Mouse (Mus musculus): ENCODE data around the gene Tmem135. TPM values are rescaled to one million over a fixed set of nuclear protein-coding genes. Genes with fewer than 3 reads are reported as not detected.

Tmem135 gene
- polyA plus RNA-seq, 1 experiment: 8.2 TPM

DNA sequence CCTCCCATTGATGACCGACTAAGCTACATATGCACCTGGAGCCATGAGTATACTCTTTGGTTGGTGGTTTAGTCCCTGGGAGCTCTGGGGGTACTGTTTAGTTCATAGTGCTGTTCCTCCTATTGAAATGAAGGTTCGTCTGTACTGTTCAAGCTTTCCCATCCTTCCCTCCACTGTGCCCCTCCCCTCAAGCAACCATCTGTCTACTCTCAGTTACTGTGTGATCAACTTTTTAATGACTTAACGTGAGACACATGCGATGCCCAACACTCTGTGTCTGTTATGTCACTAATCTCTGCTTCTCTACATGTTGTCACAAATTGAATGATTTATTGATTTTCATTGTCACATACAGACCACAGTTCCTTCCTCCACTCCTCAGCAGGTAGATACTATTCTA is 164.4 kb downstream of the Tmem135 start:
- TF ChIP-seq POLR2A (IDR thresholded peaks at IDR 0.05; ENCODE audit: borderline replicate concordance, control insufficient read depth, low read depth, low read length) (no peak), CTCF (IDR thresholded peaks at IDR 0.05; ENCODE audit: control insufficient read depth, insufficient read depth, low read length) (no peak)
- WGBS: 83% methylated on average over 4 of the region's 4 CpGs
- Histone ChIP-seq H3K4me3 (replicated peaks; ENCODE audit: control insufficient read depth, low read depth, low read length) (no peak overlapping the region), H3K4me1 (ENCODE audit: control insufficient read depth, insufficient read depth, low read length) (peaks cover 1% of the 10 kb centered on the region; the same call in 1 of the 2 replicates), H3K27ac (ENCODE audit: control insufficient read depth, insufficient read depth, low read depth, low read length, poor library complexity) (no peak overlapping the region)

DNA sequence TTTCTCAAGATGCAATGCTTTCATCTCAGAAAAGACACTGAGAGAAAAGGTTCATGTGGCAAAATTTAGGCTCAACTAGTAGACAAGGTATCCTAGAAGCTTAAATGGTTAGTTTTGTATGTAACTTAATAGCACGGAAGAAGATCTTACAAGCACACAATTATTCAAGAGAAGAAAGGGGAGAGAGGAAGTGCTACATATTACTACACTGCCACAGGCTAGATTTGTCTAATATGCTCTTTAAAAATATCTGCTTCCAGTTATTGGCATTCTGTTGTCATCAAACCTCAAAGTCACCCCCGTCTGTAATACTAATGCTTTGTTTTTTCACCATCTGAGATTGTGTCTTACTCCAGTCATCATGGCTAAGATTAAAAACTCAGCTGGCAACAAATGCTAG is 167.4 kb downstream of the Tmem135 start:
- 24% methylated on average over 2 of the region's 2 CpGs for WGBS

GRCm38 (mm10) chr7:89235974-89236507 is 168.0 kb downstream of the Tmem135 start:
- WGBS: 13% methylated on average over 4 of the region's 4 CpGs
- no peak for TF ChIP-seq CTCF (IDR thresholded peaks at IDR 0.05; ENCODE audit: control insufficient read depth, insufficient read depth, low read length)
- TF ChIP-seq POLR2A (IDR thresholded peaks at IDR 0.05; ENCODE audit: borderline replicate concordance, control insufficient read depth, low read depth, low read length): no peak
- no peak overlapping the region for H3K27ac ChIP-seq (ENCODE audit: control insufficient read depth, insufficient read depth, low read depth, low read length, poor library complexity)
- H3K4me1 ChIP-seq (ENCODE audit: control insufficient read depth, insufficient read depth, low read length): no peaks in the 10 kb centered on the region; the same call in 1 of the 2 replicates
- no peak overlapping the region for H3K4me3 ChIP-seq (replicated peaks; ENCODE audit: control insufficient read depth, low read depth, low read length)

More for the DNA sequence above, 167.4 kb downstream of the Tmem135 start:
- H3K27ac ChIP-seq (ENCODE audit: control insufficient read depth, insufficient read depth, low read depth, low read length, poor library complexity): no peak overlapping the region
- H3K4me3 ChIP-seq (replicated peaks; ENCODE audit: control insufficient read depth, low read depth, low read length): no peak overlapping the region
- no peaks in the 10 kb centered on the region; the same call in 1 of the 2 replicates for H3K4me1 ChIP-seq (ENCODE audit: control insufficient read depth, insufficient read depth, low read length)
- no peak for TF ChIP-seq POLR2A (IDR thresholded peaks at IDR 0.05; ENCODE audit: borderline replicate concordance, control insufficient read depth, low read depth, low read length)
- TF ChIP-seq CTCF (IDR thresholded peaks at IDR 0.05; ENCODE audit: control insufficient read depth, insufficient read depth, low read length): no peak

- no peak overlapping the region for H3K4me3 ChIP-seq (replicated peaks; ENCODE audit: control insufficient read depth, low read depth, low read length)
- no peak overlapping the region for H3K27ac ChIP-seq (ENCODE audit: control insufficient read depth, insufficient read depth, low read depth, low read length, poor library complexity)
- no peaks in the 10 kb centered on the region; the same call in 1 of the 2 replicates for H3K4me1 ChIP-seq (ENCODE audit: control insufficient read depth, insufficient read depth, low read length)
- 83% methylated on average over 3 of the region's 3 CpGs for WGBS
- TF ChIP-seq CTCF (IDR thresholded peaks at IDR 0.05; ENCODE audit: control insufficient read depth, insufficient read depth, low read length) (no peak), POLR2A (IDR thresholded peaks at IDR 0.05; ENCODE audit: borderline replicate concordance, control insufficient read depth, low read depth, low read length) (no peak)
Observed at GRCm38 (mm10) chr7:89232499-89233145, 171.4 kb downstream of the Tmem135 start.

DNA sequence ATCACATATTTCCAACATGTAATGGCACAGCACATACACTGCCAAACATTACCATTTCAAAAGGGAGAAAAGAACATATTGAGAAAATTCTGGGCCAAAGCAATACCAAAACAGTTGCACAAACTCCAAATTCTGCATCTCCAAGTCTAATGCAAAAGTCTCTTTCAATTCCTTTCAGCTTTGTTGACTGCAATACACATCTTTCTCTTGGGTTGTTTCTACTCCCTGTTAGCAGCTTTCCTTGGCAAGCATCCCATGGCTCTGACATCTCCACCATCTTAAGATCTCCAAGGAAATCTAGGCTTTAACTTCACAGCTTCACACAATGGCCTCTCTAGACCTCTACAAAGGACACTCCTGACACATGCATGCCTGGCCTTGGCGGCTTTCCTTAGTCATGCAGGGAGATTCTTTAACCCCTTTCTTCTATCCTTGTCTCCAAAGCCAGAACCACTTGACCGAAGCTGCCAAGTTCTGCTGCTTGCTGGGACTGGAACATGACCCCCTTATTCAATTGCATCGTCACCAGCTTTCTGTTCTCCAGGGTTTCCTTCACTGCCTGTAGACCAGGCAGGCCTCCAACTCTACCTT is 172.7 kb downstream of the Tmem135 start:
- Histone ChIP-seq H3K4me1 (ENCODE audit: control insufficient read depth, insufficient read depth, low read length) (no peaks in the 10 kb centered on the region; the same call in 1 of the 2 replicates), H3K4me3 (replicated peaks; ENCODE audit: control insufficient read depth, low read depth, low read length) (no peak overlapping the region), H3K27ac (ENCODE audit: control insufficient read depth, insufficient read depth, low read depth, low read length, poor library complexity) (no peak overlapping the region)
- WGBS: 88% methylated on average over 3 of the region's 3 CpGs
- TF ChIP-seq CTCF (IDR thresholded peaks at IDR 0.05; ENCODE audit: control insufficient read depth, insufficient read depth, low read length): no peak

GRCm38 (mm10) chr7:89222609-89223008 is 181.4 kb downstream of the Tmem135 start:
- TF ChIP-seq CTCF (IDR thresholded peaks at IDR 0.05; ENCODE audit: control insufficient read depth, insufficient read depth, low read length) (no peak), POLR2A (IDR thresholded peaks at IDR 0.05; ENCODE audit: borderline replicate concordance, control insufficient read depth, low read depth, low read length) (no peak)
- no peak overlapping the region for H3K27ac ChIP-seq (ENCODE audit: control insufficient read depth, insufficient read depth, low read depth, low read length, poor library complexity)
- WGBS: 76% methylated on average over 1 of the region's 1 CpGs

GRCm38 (mm10) chr7:89216628-89217027 is 187.4 kb downstream of the Tmem135 start:
- Histone ChIP-seq H3K4me3 (replicated peaks; ENCODE audit: control insufficient read depth, low read depth, low read length) (no peak overlapping the region), H3K27ac (ENCODE audit: control insufficient read depth, insufficient read depth, low read depth, low read length, poor library complexity) (no peak overlapping the region), H3K4me1 (ENCODE audit: control insufficient read depth, insufficient read depth, low read length) (no peaks in the 10 kb centered on the region; the same call in 1 of the 2 replicates)
- WGBS: 5% methylated on average over 1 of the region's 1 CpGs
- TF ChIP-seq CTCF (IDR thresholded peaks at IDR 0.05; ENCODE audit: control insufficient read depth, insufficient read depth, low read length) (no peak), POLR2A (IDR thresholded peaks at IDR 0.05; ENCODE audit: borderline replicate concordance, control insufficient read depth, low read depth, low read length) (no peak)

More at GRCm38 (mm10) chr7:89222609-89223008, 181.4 kb downstream of the Tmem135 start:
- H3K4me3 ChIP-seq (replicated peaks; ENCODE audit: control insufficient read depth, low read depth, low read length): no peak overlapping the region
- no peaks in the 10 kb centered on the region for H3K4me1 ChIP-seq (ENCODE audit: control insufficient read depth, insufficient read depth, low read length)

- WGBS: 8% methylated on average over 2 of the region's 2 CpGs
- Histone ChIP-seq H3K4me1 (ENCODE audit: control insufficient read depth, insufficient read depth, low read length) (no peaks in the 10 kb centered on the region; the same call in 1 of the 2 replicates), H3K4me3 (replicated peaks; ENCODE audit: control insufficient read depth, low read depth, low read length) (no peak overlapping the region), H3K27ac (ENCODE audit: control insufficient read depth, insufficient read depth, low read depth, low read length, poor library complexity) (no peak overlapping the region)
- TF ChIP-seq POLR2A (IDR thresholded peaks at IDR 0.05; ENCODE audit: borderline replicate concordance, control insufficient read depth, low read depth, low read length) (no peak), CTCF (IDR thresholded peaks at IDR 0.05; ENCODE audit: control insufficient read depth, insufficient read depth, low read length) (no peak)
Observed at GRCm38 (mm10) chr7:89216118-89216517, 187.9 kb downstream of the Tmem135 start.

All from bone marrow, adult 2 months (tissue).